Mouse (Mus musculus): ENCODE measurements around the gene Plekhg6. TPM values are rescaled to one million over a fixed set of nuclear protein-coding genes. Genes with fewer than 3 reads are reported as not detected.

Gene Plekhg6
- total and polyA plus RNA-seq, 2 experiments from 2014 or later, result 0.16 to 1.00 TPM

DNA sequence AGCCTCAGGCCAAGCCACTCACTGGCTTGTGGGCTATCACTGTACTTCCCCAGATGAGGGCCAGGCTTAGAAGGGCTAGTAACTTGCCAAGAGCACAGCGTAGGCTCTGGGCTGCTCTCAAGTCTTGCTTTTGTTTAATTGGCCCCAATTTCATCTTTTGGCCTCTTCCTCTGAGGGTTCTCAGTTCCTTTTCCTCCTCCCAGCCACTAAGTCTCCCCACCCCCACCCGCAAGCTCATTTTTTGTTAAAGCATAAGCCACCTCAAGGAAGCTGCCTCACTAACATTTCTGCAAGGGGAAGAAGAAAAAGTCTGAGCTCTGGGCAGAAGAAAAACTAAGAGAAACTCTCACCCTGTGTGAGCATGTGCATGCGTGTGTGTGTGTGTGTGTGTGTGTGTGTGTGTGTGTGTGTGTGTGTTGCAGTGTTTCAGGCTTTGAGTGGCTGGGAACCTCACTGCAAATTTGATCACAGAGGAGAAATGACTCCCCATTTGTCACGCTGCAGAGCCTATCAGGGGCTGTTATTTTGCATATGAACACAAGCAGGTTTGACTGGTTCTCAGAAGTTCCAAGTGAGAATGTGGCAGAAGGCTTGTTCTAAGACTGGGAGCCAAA is 12.7 kb downstream of the Plekhg6 start:
- no peaks in the 10 kb centered on the region for H3K9me3 ChIP-seq (ENCODE audit: low read length)
- H3K36me3 ChIP-seq (ENCODE audit: insufficient read depth), result no peaks in the 10 kb centered on the region
- no peak for TF ChIP-seq CTCF (IDR thresholded peaks at IDR 0.05; ENCODE audit: low read depth)
- no peak overlapping the region for H3K4me3 ChIP-seq (ENCODE audit: low read depth, low read length)
- H3K4me2 ChIP-seq (ENCODE audit: low read depth), result no peak overlapping the region
- ATAC-seq (peak; percentile 26; the same call in 1 of the 2 replicates), DNase-seq (no peak)
- H3K4me1 ChIP-seq (ENCODE audit: insufficient read depth), result no peaks in the 10 kb centered on the region; the same call in 1 of the 2 replicates
- H3K27me3 ChIP-seq (ENCODE audit: insufficient read depth, low read length), result peaks cover 15% of the 10 kb centered on the region
- H3K27ac ChIP-seq (ENCODE audit: low read depth, low read length), result no peak overlapping the region
- no peak overlapping the region for H3K9ac ChIP-seq
- WGBS, result 53% methylated on average over 4 of the region's 4 CpGs

DNA sequence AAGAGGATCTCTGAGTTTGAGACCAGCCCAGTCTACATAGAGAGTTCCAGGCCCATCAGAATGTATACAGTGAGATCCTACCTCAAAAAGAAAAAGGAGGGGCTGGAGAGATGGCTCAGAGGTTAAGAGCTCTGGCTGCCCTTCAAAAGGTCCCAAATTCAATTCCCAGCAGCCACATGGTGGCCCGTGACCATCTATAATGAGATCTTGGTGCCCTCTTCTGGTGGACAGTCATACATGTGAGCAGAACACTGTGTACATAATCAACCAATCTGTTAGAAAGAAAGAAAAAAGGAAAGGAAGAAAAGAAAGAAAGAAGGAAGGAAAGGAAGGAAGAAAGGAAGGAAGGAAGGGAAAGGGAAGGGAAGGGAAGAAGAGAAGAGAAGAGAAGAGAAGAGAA is 14.5 kb downstream of the Plekhg6 start:
- no peak overlapping the region for H3K27ac ChIP-seq (ENCODE audit: low read depth, low read length)
- 67% methylated on average over 1 of the region's 1 CpGs for WGBS
- H3K4me1 ChIP-seq (ENCODE audit: insufficient read depth), result no peaks in the 10 kb centered on the region; the same call in 1 of the 2 replicates
- no peaks in the 10 kb centered on the region for H3K36me3 ChIP-seq (ENCODE audit: insufficient read depth)
- H3K27me3 ChIP-seq (ENCODE audit: insufficient read depth, low read length), result peaks cover 19% of the 10 kb centered on the region
- TF ChIP-seq CTCF (IDR thresholded peaks at IDR 0.05; ENCODE audit: low read depth), result peak; percentile 14; the same call in 1 of the 2 replicates
- H3K4me3 ChIP-seq (ENCODE audit: low read depth, low read length), result no peak overlapping the region
- DNase-seq, result no peak
- ATAC-seq, result no peak
- H3K9me3 ChIP-seq (ENCODE audit: low read length), result no peaks in the 10 kb centered on the region
- no peak overlapping the region for H3K9ac ChIP-seq
- no peak overlapping the region for H3K4me2 ChIP-seq (ENCODE audit: low read depth)

DNA sequence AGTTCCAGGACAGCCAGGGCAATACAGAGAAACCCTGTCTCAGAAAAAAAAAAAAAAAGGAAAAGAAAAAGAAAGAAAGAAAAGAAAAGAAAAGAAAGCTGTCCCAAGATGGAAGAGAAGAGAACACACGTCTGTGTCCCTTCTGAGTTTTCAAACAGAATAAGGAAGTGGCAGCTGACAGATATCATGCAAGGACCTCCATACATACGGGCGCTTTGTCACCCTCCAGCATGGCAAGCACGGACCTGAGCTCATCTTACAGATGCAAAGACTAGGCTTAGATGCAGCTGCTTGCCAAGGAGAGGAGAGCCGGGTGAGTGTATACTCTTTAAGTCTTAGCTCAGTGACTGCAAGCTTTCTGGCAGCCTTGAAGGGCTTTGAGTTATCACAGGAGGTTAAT is 15.1 kb downstream of the Plekhg6 start:
- no peak for TF ChIP-seq CTCF (IDR thresholded peaks at IDR 0.05; ENCODE audit: low read depth)
- no peaks in the 10 kb centered on the region for H3K36me3 ChIP-seq (ENCODE audit: insufficient read depth)
- peaks cover 19% of the 10 kb centered on the region for H3K27me3 ChIP-seq (ENCODE audit: insufficient read depth, low read length)
- DNase-seq (no peak), ATAC-seq (no peak)
- H3K4me1 ChIP-seq (ENCODE audit: insufficient read depth), result no peaks in the 10 kb centered on the region; the same call in 1 of the 2 replicates
- no peak overlapping the region for H3K27ac ChIP-seq (ENCODE audit: low read depth, low read length)
- H3K9me3 ChIP-seq (ENCODE audit: low read length), result no peaks in the 10 kb centered on the region
- no peak overlapping the region for H3K4me2 ChIP-seq (ENCODE audit: low read depth)
- 85% methylated on average over 5 of the region's 5 CpGs for WGBS
- H3K4me3 ChIP-seq (ENCODE audit: low read depth, low read length), result no peak overlapping the region
- H3K9ac ChIP-seq, result no peak overlapping the region

DNA sequence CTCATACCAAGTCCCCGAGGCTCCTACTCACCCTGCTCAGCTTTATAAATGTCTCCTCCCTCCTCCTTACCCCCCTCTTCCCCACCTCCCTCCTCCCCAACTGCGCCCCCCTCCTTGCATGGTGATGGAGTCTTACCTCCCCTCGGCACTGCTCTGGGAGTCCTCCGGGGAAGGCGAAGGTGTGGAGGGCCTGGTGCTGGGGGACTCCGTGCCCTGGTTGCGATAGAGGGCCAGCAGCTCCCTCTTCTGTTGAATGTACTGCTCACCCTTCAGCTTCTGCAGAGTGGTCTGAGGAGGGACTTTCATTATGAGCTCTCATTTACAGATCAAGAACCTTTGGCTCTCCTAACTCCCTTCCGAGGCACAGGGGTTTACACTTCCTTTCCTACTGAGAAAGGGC is 16.1 kb downstream of the Plekhg6 start:
- ATAC-seq, result peak; percentile 12; the same call in 1 of the 2 replicates

DNA sequence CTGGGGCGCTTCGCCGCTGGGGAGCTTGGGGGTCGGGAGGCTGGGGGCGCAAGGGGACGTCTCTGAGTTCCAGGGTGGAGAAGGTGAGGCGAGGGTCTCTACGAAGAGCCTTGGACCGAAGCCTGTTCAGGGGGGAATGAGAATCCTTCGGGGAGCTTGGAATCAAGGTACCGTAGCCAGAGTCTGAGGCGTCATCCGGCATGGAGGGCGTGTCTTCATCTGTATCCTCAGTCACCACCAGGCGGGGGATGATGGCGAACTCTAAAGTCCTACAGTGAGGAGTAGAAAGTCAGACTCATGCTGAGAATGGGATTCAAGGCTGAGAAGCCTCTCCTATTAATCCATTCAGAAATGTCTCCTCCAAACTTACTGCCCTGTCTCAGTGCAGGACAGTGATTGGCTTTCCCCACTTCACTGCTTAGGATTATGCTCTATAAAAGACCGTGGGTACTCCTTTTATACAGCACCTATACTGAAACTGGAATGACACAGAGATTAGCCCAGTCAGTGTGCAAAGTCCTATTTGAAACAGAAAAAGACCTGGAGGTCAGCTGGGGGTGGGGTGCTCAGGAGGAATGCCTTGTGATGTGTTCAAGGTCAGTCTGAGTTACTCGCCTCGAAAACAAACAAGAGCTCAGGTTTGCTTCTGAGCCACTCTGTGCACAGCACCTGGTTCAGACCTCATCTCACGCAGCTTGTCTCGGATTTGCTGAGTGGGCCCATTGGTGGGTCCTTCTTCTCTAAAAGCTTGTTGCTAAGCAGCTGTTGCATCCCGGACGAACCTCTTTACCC is 16.9 kb downstream of the Plekhg6 start:
- H3K9me3 ChIP-seq (ENCODE audit: low read length), result no peaks in the 10 kb centered on the region
- no peak overlapping the region for H3K9ac ChIP-seq
- H3K27ac ChIP-seq (ENCODE audit: low read depth, low read length), result no peak overlapping the region
- WGBS, result 12% methylated on average over 23 of the region's 23 CpGs
- peaks cover 19% of the 10 kb centered on the region for H3K27me3 ChIP-seq (ENCODE audit: insufficient read depth, low read length)
- no peaks in the 10 kb centered on the region; the same call in 1 of the 2 replicates for H3K4me1 ChIP-seq (ENCODE audit: insufficient read depth)
- no peak overlapping the region for H3K4me3 ChIP-seq (ENCODE audit: low read depth, low read length)
- peak; percentile 32; the same call in 1 of the 2 replicates for ATAC-seq
- DNase-seq, result no peak
- peak overlapping the region; percentile 30 for H3K4me2 ChIP-seq (ENCODE audit: low read depth)
- no peak for TF ChIP-seq CTCF (IDR thresholded peaks at IDR 0.05; ENCODE audit: low read depth)
- no peaks in the 10 kb centered on the region for H3K36me3 ChIP-seq (ENCODE audit: insufficient read depth)

More for the DNA sequence above, 16.1 kb downstream of the Plekhg6 start:
- no peaks in the 10 kb centered on the region for H3K36me3 ChIP-seq (ENCODE audit: insufficient read depth)
- no peak for DNase-seq
- no peak overlapping the region for H3K9ac ChIP-seq
- peak overlapping the region; percentile 23; the same call in 1 of the 2 replicates for H3K4me2 ChIP-seq (ENCODE audit: low read depth)
- H3K4me3 ChIP-seq (ENCODE audit: low read depth, low read length), result no peak overlapping the region
- WGBS, result 9% methylated on average over 8 of the region's 8 CpGs
- peaks cover 19% of the 10 kb centered on the region for H3K27me3 ChIP-seq (ENCODE audit: insufficient read depth, low read length)
- H3K4me1 ChIP-seq (ENCODE audit: insufficient read depth), result no peaks in the 10 kb centered on the region; the same call in 1 of the 2 replicates
- no peak overlapping the region for H3K27ac ChIP-seq (ENCODE audit: low read depth, low read length)
- no peaks in the 10 kb centered on the region for H3K9me3 ChIP-seq (ENCODE audit: low read length)
- no peak for TF ChIP-seq CTCF (IDR thresholded peaks at IDR 0.05; ENCODE audit: low read depth)

DNA sequence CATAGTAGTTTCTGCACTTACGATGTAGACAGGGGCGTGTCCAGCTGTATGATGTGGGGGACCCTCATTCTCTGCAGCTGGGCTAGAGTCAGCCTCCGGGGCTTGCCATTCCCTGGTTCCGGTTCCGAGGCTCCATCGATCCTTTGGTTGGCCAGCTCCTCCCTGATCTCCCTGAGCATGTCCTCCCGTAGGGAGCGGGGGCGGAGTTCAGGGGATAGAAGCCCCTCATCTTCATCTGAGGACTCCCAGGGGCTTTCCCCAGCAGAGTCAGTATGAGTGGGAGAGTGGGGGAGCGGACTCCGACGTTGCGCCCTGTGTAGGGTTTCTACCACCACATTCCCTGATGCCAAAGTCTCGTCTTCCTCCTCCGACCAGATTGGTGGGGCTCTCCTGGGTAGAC is 17.6 kb downstream of the Plekhg6 start:
- WGBS, result 23% methylated on average over 15 of the region's 15 CpGs
- H3K4me1 ChIP-seq (ENCODE audit: insufficient read depth), result no peaks in the 10 kb centered on the region; the same call in 1 of the 2 replicates
- H3K4me3 ChIP-seq (ENCODE audit: low read depth, low read length), result no peak overlapping the region
- no peak for TF ChIP-seq CTCF (IDR thresholded peaks at IDR 0.05; ENCODE audit: low read depth)
- no peak for ATAC-seq
- no peaks in the 10 kb centered on the region for H3K36me3 ChIP-seq (ENCODE audit: insufficient read depth)
- H3K4me2 ChIP-seq (ENCODE audit: low read depth), result peak overlapping the region; percentile 30
- no peak for DNase-seq
- no peaks in the 10 kb centered on the region for H3K9me3 ChIP-seq (ENCODE audit: low read length)
- H3K27ac ChIP-seq (ENCODE audit: low read depth, low read length), result no peak overlapping the region
- H3K27me3 ChIP-seq (ENCODE audit: insufficient read depth, low read length), result peaks cover 19% of the 10 kb centered on the region
- H3K9ac ChIP-seq, result no peak overlapping the region

Data from forebrain, postnatal 0 days (tissue).